Mouse (Mus musculus): ENCODE results near the gene Mapk8. TPM values are rescaled to one million over a fixed set of nuclear protein-coding genes. Genes with fewer than 3 reads are reported as not detected.

Gene Mapk8
- total RNA-seq (2014; rRNA removed): 22.4 and 26.9 TPM in 2 replicates
- polyA plus RNA-seq (2012; rRNA removed): 10.4 and 12.1 TPM in 2 replicates

DNA sequence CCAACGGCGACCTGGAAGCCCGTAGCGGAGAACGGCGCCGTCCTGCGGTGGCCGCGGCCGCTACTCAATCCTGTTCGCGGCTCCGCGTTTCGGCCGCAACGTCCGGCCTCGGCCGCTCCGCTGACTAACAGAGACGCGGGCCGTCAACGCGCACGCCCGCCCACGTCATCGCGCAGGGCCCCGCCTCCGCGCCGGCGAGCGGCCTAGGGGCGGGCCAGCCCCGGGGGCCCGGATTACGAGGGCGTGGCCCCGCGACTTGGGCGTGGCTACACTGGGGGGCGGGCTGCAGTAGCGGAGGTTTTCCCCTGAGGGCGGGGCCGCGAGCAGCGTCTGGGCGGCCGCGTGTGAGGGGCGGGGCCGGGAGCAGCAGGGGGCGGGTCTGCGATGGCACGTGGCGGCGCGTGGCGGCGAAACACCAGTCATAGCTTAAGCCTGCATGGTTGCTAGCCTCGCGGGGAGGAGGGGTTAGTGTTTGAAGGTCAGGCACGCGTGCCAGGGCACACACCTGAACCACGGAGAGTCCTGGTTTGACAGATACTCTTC lies at the start of gene Mapk8:
Gene Mapk8 (minus strand): TSS at position 132 of the 543 bp plus-strand sequence.
- Histone ChIP-seq H3K27me3 (ENCODE audit: control insufficient read depth, insufficient read depth, low read length) (no peaks in the 10 kb centered on the region), H3K9ac (ENCODE audit: low read depth, low read length) (peak within 1 kb of the TSS; percentile 92), H3K27ac (replicated peaks; ENCODE audit: insufficient read depth, low read depth, low read length) (peak within 1 kb of the TSS; percentile 66), H3K4me3 (ENCODE audit: insufficient read depth, low read depth, low read length) (peak within 1 kb of the TSS; percentile 81), H3K79me2 (ENCODE audit: control insufficient read depth, insufficient read depth, low read length) (peaks cover 14% of the 10 kb centered on the region; the same call in 1 of the 2 replicates), H3K36me3 (ENCODE audit: control insufficient read depth, insufficient read depth, low read length) (no peaks in the 10 kb centered on the region), H3K4me1 (ENCODE audit: control insufficient read depth, insufficient read depth, low read length) (peaks cover 6% of the 10 kb centered on the region)
- 0 out of 2 replicates have a peak, but pooled peaks have one; percentile 7 for TF ChIP-seq CTCF (IDR thresholded peaks at IDR 0.05; ENCODE audit: low read depth, low read length)
- TF ChIP-seq POLR2A (IDR thresholded peaks at IDR 0.05; ENCODE audit: extremely low read depth, insufficient read depth, low read length): peak; percentile 85
- DNase-seq (ENCODE audit: extremely low read depth, low read depth, low spot score): peak; percentile 81
- WGBS: under 1% methylated on average over 59 of the region's 70 CpGs

DNA sequence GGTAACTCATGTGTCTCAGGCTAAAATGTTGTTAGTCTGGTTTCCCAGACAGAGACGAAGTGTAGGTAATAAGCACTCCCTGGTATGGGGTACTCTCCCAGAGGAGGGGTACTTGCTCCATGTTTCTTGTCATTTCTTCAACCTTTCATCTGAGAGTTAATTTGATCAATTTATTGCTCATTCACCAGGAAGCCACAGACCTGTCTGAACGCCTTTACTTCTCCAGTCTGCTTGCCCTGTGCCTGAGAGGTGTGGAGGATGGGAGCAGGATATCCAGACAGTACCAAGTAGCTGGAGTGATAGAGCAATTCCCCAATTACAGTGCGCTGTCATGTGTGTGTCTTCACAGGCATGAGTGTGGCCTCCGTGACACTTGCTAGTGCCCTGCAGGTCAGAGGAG lies 48.3 kb upstream of the Mapk8 start:
- TF ChIP-seq POLR2A (IDR thresholded peaks at IDR 0.05; ENCODE audit: extremely low read depth, insufficient read depth, low read length) (no peak), CTCF (IDR thresholded peaks at IDR 0.05; ENCODE audit: low read depth, low read length) (no peak)
- H3K4me3 ChIP-seq (ENCODE audit: insufficient read depth, low read depth, low read length): no peak overlapping the region
- no peak for DNase-seq (ENCODE audit: extremely low read depth, low read depth, low spot score)
- H3K4me1 ChIP-seq (ENCODE audit: control insufficient read depth, insufficient read depth, low read length): no peaks in the 10 kb centered on the region
- WGBS: 68% methylated on average over 4 of the region's 4 CpGs
- H3K9ac ChIP-seq (ENCODE audit: low read depth, low read length): no peak overlapping the region
- H3K36me3 ChIP-seq (ENCODE audit: control insufficient read depth, insufficient read depth, low read length): no peaks in the 10 kb centered on the region
- no peaks in the 10 kb centered on the region for H3K27me3 ChIP-seq (ENCODE audit: control insufficient read depth, insufficient read depth, low read length)
- H3K79me2 ChIP-seq (ENCODE audit: control insufficient read depth, insufficient read depth, low read length): no peaks in the 10 kb centered on the region
- no peak overlapping the region for H3K27ac ChIP-seq (replicated peaks; ENCODE audit: insufficient read depth, low read depth, low read length)

DNA sequence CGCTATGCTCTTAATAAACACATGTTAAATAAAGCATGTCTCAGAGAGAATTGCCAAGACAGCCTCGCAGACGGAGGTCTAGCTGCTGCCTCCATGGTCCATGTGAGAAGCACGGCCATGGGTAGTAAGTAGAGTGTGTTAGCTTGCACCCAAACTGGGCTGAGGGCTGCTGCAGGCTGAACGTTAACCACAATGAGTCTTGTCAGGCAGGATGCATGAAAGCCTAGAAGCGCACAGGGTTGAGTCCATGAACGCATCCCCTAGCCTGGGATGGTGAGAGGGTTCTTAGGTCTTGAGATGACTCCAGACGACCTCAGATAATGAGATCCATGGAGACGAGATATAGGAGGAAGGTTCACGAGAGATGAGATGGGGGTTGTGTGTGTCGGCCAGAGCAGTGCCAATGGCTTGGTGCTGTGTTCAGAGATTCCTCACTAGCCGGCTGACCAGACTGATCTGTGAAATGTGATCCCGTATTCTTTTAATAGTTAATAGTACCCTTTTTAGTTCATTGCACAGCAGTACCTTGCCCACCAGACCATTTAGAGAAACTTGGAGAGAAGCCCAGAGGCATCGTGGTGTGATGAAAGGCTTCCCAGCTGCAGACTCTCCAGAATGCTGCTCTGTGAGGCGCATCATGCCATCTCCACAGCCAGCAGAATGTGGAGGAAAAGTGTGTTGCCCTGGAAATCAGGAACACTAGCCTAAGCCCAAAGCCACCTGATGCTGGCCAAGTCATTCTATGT lies 41.0 kb upstream of the Mapk8 start:
- H3K36me3 ChIP-seq (ENCODE audit: control insufficient read depth, insufficient read depth, low read length): no peaks in the 10 kb centered on the region
- WGBS: 75% methylated on average over 15 of the region's 15 CpGs
- no peak overlapping the region for H3K9ac ChIP-seq (ENCODE audit: low read depth, low read length)
- no peaks in the 10 kb centered on the region for H3K27me3 ChIP-seq (ENCODE audit: control insufficient read depth, insufficient read depth, low read length)
- no peaks in the 10 kb centered on the region for H3K4me1 ChIP-seq (ENCODE audit: control insufficient read depth, insufficient read depth, low read length)
- no peak overlapping the region for H3K27ac ChIP-seq (replicated peaks; ENCODE audit: insufficient read depth, low read depth, low read length)
- no peaks in the 10 kb centered on the region for H3K79me2 ChIP-seq (ENCODE audit: control insufficient read depth, insufficient read depth, low read length)
- TF ChIP-seq POLR2A (IDR thresholded peaks at IDR 0.05; ENCODE audit: extremely low read depth, insufficient read depth, low read length) (no peak), CTCF (IDR thresholded peaks at IDR 0.05; ENCODE audit: low read depth, low read length) (no peak)
- no peak for DNase-seq (ENCODE audit: extremely low read depth, low read depth, low spot score)
- H3K4me3 ChIP-seq (ENCODE audit: insufficient read depth, low read depth, low read length): no peak overlapping the region

DNA sequence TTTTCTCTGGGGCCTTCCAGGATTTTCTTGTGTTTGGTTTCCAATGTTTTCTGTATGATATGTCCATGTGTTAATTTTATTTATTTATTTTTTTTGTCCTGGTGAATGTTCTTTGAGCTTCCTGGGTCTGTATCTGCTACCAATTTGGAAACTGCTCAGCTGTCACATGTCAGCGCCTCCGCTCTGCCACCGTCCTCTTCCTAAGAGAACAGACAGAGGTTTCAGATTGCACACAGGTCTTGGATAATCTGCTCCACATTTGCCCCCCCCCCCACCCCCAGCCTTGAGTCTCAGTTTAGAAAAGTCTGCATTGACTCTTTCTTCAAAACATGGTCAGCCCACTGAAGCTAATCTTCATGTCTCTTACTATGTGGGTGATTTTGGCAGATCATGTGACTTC lies 35.0 kb upstream of the Mapk8 start:
- Histone ChIP-seq H3K9ac (ENCODE audit: low read depth, low read length) (no peak overlapping the region), H3K79me2 (ENCODE audit: control insufficient read depth, insufficient read depth, low read length) (no peaks in the 10 kb centered on the region), H3K4me3 (ENCODE audit: insufficient read depth, low read depth, low read length) (no peak overlapping the region), H3K36me3 (ENCODE audit: control insufficient read depth, insufficient read depth, low read length) (no peaks in the 10 kb centered on the region), H3K27ac (replicated peaks; ENCODE audit: insufficient read depth, low read depth, low read length) (no peak overlapping the region), H3K27me3 (ENCODE audit: control insufficient read depth, insufficient read depth, low read length) (no peaks in the 10 kb centered on the region), H3K4me1 (ENCODE audit: control insufficient read depth, insufficient read depth, low read length) (no peaks in the 10 kb centered on the region)
- TF ChIP-seq CTCF (IDR thresholded peaks at IDR 0.05; ENCODE audit: low read depth, low read length): no peak
- TF ChIP-seq POLR2A (IDR thresholded peaks at IDR 0.05; ENCODE audit: extremely low read depth, insufficient read depth, low read length): no peak
- DNase-seq (ENCODE audit: extremely low read depth, low read depth, low spot score): no peak
- 66% methylated on average over 3 of the region's 3 CpGs for WGBS

DNA sequence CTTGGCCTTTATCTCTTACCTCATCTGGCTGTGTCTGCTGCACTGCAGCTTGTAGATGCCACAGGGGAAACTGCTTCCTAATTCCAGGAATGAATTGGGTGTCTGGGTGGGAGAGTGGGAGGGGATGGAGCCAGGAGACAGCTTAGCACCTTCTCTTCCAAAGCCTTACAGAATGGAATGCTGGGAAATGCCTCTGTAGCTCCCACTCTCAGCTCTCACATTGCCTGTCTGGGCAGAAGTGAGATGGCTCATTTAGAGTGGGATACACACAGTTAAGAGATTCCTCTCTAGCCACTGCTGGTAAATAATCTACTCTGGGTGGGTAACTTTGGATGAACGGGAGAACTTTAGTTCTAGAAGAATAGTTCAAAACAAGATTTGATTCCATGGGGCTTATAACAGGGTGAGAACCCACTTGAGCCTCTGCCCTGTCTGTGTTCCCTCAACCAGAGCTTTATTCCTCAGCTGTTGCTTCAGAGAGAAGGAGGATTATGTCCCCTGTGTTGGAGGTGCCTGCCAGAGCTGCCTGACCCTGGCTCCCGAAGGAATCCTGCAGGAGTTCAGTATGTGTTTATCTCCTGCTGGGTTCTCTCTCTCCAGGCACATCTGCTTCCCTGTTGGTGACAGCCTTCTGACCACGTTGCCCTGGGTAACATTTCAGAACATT lies 29.3 kb upstream of the Mapk8 start:
- no peak overlapping the region for H3K9ac ChIP-seq (ENCODE audit: low read depth, low read length)
- no peak for DNase-seq (ENCODE audit: extremely low read depth, low read depth, low spot score)
- no peak overlapping the region for H3K27ac ChIP-seq (replicated peaks; ENCODE audit: insufficient read depth, low read depth, low read length)
- WGBS: 9% methylated on average over 3 of the region's 3 CpGs
- H3K27me3 ChIP-seq (ENCODE audit: control insufficient read depth, insufficient read depth, low read length): no peaks in the 10 kb centered on the region
- TF ChIP-seq CTCF (IDR thresholded peaks at IDR 0.05; ENCODE audit: low read depth, low read length) (no peak), POLR2A (IDR thresholded peaks at IDR 0.05; ENCODE audit: extremely low read depth, insufficient read depth, low read length) (no peak)
- H3K79me2 ChIP-seq (ENCODE audit: control insufficient read depth, insufficient read depth, low read length): no peaks in the 10 kb centered on the region
- H3K36me3 ChIP-seq (ENCODE audit: control insufficient read depth, insufficient read depth, low read length): no peaks in the 10 kb centered on the region
- no peaks in the 10 kb centered on the region for H3K4me1 ChIP-seq (ENCODE audit: control insufficient read depth, insufficient read depth, low read length)
- no peak overlapping the region for H3K4me3 ChIP-seq (ENCODE audit: insufficient read depth, low read depth, low read length)
